13 mouse cellular contexts compared by ENCODE assay signal in genomic region chr9:120976856-120977255, GRCm38 (mm10).
DNase-seq lines count a peak whose midpoint lies in the region.
"Had no signal": no experiment of that assay in that cellular context is flagged by ENCODE, and none has a peak within 500 bp of the region (broad histone marks: within the 10 kb centered on the region; RNA-seq: fewer than 3 reads in every experiment).

No protein-coding gene starts in this region.

- DNase-seq in lung, adult 18-20 months = peak; percentile 37 to 56
- DNase-seq in lung, postnatal 4 days = no peak
- peak; percentile 38 for DNase-seq in lung, postnatal 25 days (ENCODE audit: low spot score)
- DNase-seq in lung, postnatal 10 days = no peak
- DNase-seq: adrenal gland, adult 2 months; adrenal gland, postnatal 25 days; cerebellum, adult 11 months; cerebellum, adult 18-20 months; cerebellum, adult 8-10 months; cerebellum, adult 9-11 months; cerebellum, postnatal 14 days; cerebellum, postnatal 36 days; embryo, embryonic 11 days had no signal

Comparison
In these comparisons a context has a peak if more than half of its experiments do, and no peak if none do; other contexts are left out.
1. DNase-seq: peak in lung, adult 18-20 months (2 of 2) and lung, postnatal 25 days (single experiment); none in lung, postnatal 4 days (0 of 2) and lung, postnatal 10 days (single experiment).